Mouse (Mus musculus) lung, postnatal 36 days (tissue): ENCODE data around the gene Mapk1ip1.

ENCODE experiments used
- DNase-seq: peaks from one replicate; pipeline ENCODE4 v3.0.0; 2022; ENCODE audit warnings: mixed read lengths

The Mapk1ip1 gene

DNA sequence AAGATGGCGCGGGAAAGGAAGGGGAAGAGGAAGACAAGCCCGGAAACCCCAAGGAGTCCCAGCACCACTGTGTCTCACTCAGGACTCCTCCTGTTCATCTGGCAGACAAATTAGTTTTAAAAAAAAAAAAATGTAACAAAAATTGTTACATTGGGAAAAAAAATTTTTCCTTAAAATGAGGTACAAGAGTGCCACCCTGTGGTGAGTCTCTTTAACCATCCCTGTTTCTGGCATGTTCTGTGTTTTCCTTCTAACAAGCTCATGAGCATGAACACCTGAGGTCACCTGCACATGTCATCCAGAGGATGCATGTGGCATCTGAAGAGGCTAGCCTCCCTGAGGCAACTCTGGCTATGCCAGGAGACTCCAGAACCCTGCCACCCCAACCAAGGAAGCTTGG, 11.0 kb downstream of the Mapk1ip1 start:
- DNase-seq = no peak

DNA sequence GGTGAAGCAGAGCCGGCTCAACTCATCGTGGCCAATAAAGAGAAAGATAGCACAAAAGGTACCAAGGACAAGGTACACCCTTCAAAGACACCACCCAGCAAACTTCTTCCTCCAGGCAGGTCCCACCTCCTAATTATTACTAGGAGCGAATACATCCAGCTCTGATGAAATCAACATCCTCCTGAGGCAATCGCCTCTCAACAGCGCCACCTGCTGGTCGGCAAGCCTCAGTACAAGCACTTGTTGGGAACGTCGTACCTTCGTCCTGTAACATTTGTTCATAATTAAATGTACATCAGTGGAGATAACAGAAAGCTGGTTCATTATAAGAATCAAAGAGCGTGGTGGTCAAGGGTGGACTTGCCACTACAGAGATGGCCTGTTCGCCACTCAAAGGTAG, 18.3 kb downstream of the Mapk1ip1 start:
- DNase-seq = peak; percentile 63

DNA sequence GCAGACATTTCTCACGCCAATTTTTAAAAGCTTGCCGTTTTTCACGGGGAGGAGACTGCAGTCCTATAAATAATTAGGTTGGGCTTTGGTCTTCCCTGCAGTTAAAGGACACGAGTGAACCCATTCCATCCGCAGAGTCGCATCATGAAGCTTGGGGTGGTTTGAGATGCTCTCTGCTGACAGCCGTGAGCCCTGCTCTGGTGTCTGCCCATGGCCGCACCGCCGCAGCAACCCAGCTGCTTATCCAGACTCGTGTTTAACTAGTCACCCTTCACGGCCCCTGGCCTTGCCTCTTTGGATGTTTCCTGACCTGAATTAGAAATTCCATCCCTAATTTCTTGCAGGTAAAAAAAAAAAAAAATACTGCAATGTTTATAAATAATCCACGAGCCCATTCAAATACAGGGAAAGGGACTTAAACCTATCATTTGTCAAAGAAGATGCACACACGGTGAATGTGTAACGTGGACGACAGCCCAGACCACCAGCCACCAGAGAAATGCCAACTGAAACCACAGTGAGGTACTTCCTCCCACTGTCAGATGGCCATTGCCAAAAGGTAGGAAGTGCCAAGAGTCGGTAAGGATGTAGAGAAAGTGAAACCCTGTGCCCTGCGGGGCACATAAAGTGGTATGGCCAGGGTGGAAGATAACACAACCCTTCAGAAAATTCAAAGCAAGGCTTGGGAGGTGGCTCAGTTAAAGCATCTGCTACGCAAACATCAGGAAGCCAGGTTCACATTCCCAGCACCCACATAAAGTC, 20.9 kb downstream of the Mapk1ip1 start:
- DNase-seq = no peak

DNA sequence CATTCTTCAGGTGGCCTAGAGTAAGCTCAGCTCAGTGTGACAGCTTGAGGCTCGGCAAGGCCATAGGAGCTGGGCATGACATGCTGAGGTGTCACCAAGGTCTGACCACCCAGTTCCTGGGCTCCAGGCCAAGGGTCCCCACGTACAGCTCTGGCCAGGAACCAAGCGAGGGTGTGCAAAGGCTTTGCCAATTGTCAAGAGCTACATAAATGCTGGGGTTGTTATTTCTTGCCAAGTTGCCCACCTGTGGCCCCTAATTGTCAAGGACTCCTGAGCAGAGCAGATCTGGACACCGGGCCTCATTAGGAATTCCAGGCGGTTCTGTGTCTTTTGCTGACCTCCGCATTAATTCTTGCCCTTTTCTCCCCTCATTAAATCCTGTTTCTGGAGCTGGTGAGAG, 21.6 kb downstream of the Mapk1ip1 start:
- no peak for DNase-seq

DNA sequence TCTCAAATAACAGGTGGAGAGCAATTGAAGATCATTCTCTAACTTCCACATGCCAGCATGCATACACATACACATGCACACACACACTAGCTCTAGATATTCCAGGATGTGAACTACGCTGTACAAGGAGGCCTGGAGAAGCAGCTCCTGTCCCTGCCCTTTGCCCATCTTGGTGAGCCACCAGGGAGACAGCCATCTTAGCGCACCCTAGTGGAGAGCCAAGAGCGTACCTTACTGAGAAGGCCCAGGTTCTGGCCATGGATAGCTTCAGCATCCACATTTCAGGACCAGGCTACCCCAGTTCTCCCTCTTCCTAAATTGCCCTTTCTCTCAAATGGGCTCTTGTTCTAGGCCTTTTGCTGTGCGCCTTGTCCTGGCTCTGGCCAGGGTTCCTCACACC, 27.8 kb downstream of the Mapk1ip1 start:
- peak; percentile 11 for DNase-seq

DNA sequence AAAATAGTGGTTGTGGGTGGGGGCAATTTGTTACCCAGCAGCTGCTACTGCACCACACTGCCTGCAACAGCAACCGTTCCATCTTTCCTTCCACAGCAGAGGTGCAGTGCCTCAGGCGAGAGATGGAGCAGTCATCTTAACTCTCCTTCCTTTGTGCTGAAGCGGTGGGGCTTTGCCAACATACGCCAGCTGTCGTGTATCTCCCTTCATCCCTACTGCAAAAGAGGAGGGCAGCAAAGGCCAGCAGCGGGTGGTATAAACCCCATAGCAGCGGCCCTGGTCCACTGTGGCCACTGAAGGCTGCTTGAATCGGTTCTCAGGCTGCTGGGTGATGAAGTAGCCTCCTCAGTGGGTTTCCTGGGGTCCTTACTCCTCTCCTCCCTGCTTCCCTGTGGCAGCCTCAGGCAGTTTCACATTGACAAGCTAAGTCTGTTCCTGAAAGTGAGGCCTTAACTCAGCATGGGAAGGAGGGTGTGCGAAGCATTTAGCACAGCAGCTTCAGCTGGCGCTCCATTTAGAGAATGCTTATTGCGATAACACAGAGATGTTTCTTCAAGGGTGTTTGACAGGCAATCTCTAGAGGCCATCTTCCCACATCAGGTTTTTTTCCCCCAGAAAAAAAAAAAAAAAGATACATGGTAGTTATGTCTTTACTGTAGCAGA, 32.7 kb downstream of the Mapk1ip1 start:
- DNase-seq = no peak

DNA sequence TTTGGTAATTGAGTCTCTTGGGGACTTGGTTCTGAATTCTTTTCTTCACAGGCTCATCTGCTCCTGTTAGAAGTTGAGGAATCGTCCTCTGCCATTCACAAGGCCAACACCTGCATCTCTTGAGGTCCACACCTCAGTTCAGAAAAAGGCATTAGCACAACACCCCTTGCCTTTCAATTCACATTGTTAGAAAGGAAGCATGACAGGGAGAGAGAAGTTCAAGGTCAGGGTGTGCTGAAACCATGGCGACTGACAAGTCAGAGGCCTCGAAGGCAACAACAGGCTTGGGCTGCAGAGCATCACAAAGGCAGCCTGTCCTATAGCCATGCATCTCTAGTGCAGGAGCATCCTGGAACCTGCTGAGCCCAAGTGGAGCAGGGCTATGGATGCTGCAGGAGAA, 38.9 kb downstream of the Mapk1ip1 start:
- no peak for DNase-seq

DNA sequence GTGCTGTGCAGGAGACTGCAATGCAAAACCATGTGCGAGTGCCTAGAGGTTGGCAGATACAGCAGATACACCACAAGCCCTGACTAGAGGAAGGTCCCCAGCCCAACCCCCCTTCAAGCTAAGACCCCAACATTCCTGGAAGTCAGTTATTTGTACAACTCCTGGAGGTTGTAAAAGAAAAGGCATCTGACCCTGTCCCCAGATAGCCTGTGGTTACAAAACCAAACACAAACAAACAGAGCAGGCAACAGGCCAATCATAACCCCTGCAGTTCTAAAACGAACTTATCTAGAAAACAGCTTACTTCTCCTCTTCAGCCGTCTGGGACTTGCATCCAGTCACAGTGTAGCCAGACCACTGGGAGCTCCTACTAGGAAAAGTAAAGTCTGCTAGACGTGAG, 42.7 kb downstream of the Mapk1ip1 start:
- DNase-seq = no peak

DNA sequence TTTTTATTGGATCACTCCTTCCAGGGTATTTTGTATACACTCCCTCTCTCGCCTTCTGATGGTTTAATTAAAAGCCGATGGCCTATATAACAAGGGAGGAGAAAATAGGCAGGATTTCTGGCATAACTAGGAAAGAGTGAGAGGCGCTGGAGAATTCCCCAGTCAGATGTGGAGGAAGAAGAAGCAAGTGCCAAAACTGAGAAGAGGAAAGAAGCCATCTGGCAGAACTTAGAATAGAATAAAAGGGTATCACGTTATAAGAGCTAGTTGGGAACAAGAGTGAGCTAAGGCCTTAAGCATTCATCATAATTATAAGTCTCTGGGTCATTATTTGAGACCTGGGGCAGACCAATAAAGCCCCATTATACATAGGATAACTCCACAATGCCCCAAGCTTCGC, 58.0 kb downstream of the Mapk1ip1 start:
- DNase-seq = no peak
